Mouse (Mus musculus) spleen, postnatal 4 days (tissue): Measurements from ENCODE around the gene Plekha5.

Source experiments
- DNase-seq, 2 experiments: peaks; one replicate each; pipeline ENCODE4 v3.0.0; 2022; ENCODE audit warnings: low spot score in 2 of 2

Plekha5 gene

DNA sequence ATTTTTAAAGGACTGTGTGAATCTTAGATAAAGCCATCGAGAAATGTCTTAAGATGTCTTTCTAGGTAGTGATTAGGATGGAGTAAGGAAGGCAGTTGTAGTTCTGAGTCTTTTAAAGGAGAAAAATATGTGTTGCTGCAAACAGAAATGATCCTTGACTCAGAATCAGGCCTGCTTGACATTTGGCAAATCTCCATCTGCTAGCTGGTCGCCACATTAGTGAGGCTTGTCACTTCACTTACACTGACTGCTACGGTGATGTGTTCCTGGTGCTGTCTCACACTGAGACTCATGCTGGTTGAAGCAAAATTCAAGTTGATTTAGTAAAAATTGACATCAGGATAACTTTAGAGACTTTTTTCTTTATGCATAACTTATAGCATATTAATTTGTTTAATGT is 32.0 kb downstream of the Plekha5 start:
- no peak for DNase-seq

DNA sequence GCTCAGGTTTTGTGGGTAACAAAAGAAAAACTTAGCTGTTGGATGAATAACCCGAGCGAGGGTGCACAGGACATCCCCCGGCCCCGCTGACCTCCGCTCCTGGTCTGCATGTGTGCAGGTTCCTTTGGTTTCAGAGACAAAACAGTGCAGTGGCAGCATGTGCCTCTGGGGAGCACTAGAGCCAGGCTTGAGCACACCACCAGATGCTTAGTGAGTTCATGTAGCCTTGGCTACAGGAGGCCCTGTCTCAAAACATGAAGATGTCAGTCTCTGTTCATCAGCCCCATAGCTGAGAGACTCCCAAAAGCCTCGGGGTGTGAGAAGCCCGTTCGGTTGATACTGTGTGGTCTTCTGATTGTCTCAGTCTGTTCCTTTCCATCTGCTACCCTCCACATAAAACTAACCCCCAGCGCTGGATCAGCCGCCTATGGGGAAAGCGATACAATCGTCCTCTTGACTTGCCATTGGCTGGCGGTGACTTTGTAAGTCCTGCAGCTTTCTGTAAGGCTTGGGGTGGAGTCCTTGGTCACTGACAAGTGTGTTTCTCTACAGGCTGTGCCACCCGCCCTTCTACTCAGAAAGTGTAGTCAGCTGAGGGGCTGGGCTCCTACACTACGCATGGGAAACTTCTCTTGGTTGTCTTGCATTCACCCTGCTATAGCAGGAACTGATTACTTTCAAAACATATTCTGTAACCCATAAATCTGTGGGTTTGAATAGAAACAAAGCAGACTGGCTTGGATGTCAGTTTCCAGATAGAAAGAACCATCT is 32.7 kb downstream of the Plekha5 start:
- DNase-seq: no peak

DNA sequence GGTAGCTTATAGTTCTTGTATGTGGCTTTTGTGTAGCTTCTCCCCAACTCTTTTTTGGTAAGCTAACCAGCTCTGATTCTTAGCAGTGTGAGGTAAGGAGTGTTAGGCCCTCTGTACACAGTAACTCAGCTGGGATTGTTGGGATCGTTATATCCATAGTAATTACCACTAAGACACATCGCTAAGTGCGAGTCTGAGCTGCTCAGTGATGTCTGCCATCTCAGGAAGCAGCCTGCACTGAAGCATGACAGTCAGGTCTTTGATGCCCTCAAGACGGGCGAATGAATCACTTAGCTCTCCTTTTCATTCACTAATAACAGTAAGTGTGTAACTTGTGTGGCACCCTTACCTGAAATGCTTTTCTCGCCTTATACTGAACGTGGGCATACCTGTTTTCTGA is 36.5 kb downstream of the Plekha5 start:
- no peak for DNase-seq

GRCm38 (mm10) chr6:140464818-140465217 is 41.0 kb downstream of the Plekha5 start:
- DNase-seq: no peak

GRCm38 (mm10) chr6:140465946-140466646 is 42.2 kb downstream of the Plekha5 start:
- DNase-seq: no peak

DNA sequence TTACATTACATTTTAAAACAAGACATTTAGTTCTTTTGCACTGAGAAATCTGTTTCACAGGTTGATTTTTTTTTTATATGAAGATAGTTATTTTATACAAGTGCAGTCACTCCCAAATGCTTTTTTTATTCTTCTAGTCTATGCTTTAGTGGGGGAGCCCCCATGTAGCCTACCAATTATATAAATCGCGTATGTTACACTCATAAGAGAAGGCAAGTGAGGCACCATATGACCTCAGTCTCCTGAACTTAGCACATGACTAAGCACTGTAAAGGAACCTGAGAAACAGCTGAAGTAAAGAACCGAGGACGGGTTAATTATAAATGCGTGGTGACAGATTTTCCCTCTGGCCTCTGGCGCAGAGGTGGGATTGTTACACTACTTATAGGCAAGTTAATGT is 43.0 kb downstream of the Plekha5 start:
- no peak for DNase-seq

GRCm38 (mm10) chr6:140467851-140468250 is 44.0 kb downstream of the Plekha5 start:
- no peak for DNase-seq

DNA sequence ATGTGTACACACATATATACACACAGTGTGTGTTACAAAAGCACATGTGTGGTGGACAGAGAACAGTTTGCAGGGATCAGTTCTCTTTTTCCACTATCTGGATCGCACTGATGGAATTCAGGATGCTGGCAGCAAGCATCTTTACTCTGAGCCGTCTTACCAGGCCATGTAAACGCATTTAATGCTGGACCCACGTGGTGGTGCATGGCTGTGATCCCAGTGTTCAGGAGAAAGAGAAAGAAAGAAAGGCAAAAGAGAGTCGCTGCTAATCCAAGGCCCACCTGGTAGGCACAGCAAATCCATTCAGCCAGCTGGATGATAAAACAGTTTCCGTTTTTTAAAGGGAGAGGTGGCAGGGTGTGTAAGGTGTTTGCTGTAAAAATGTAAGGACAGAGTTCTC is 45.9 kb downstream of the Plekha5 start:
- no peak for DNase-seq

DNA sequence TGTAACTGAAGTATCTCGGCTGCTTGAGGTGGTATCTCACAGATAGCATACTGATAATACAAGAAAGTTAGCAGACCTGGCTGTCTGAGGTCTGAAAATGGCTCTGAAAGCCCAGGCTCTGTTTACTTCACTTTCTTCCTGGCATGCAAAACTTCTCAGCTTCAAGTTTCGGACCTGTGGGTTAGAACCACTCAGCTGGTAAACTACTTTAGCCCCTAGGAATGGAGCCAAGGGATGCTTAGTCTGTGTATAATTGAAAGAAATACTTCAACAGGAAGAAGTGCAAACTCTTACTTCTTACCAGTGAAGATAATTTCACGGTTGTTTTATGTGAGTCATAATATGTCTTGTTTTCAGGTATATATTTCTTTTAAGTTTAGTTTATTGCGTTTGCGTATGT is 47.9 kb downstream of the Plekha5 start:
- DNase-seq: no peak

GRCm38 (mm10) chr6:140472345-140472744 is 48.5 kb downstream of the Plekha5 start:
- peak in 1 of 2 experiments; percentile 70 for DNase-seq

- no peak for DNase-seq
These were observed 51.7 kb downstream of the Plekha5 start for GRCm38 (mm10) chr6:140475393-140476087.

GRCm38 (mm10) chr6:140476981-140477380 is 53.1 kb downstream of the Plekha5 start:
- DNase-seq: no peak

GRCm38 (mm10) chr6:140478031-140478430 is 54.2 kb downstream of the Plekha5 start:
- no peak for DNase-seq

GRCm38 (mm10) chr6:140478943-140479342 is 55.1 kb downstream of the Plekha5 start:
- DNase-seq: no peak

DNA sequence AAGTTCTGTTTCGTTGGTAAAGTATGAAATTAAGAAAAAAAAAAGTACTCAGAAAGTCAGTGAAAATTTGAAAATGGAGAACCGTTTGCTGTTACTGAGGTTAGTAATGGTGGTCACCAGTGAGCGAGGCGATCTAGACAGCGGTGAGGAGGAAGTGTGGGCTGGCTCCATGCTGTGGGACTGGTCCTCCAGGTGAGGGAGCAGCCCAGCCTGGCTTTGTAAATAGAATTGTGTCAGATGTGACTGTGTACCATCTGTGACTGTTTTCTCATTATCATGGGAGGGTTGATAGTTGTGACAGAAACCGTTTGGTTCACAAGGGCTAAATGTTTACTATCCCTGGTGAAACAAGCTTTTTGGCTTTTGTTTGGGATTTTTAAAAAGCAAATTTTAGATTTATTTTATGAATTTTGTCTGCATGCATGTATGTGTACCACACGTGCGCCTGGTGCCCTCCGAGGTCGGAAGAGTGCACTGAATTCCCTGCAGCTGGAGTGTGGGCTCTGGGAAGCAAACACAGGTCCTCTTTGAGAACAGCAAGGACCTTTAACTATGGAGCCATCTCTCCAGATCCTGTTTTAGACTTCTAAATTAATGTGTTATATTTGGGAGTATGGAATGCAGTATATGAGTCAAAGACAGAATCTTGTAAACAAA is 56.7 kb downstream of the Plekha5 start:
- no peak for DNase-seq

GRCm38 (mm10) chr6:140481701-140482460 is 58.0 kb downstream of the Plekha5 start:
- no peak for DNase-seq

DNA sequence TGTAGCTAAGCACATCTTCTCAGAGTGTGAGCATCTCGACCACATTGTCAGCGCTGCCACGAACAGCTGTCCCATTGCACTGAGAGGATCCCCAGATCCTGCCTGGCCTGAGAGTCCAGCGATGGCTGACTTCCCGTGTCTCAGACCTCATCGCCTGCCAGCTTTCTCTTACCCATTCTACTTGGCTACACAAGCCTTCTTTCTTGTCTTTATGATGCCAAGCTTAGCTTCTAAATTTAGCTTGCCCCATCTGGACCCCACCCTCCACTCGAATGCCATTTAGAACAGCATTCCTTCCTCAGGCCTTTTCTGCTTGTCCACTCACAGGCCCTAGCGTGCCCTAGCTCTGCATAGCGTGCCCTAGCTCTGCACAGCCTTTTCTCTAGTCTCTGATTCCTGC is 60.3 kb downstream of the Plekha5 start:
- DNase-seq: no peak

DNA sequence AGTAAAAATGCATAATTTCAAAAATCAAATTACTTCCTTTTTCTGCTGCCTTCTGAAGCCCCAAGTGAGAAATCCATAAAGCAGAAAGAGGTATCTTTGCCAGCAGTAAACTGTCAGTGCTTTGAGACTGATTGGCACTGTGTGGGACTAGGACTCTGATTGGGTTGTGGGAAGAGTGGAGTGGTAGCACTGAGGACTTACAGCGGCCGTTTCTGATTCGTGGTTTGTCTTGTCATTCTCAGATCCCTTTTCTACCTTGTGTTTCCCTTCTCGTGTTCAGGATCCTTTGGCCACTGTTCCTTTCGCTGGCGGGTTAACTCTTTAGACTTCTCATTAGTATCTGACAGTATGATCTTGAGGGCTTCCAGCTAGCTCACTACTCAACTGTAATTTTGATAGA is 61.8 kb downstream of the Plekha5 start:
- no peak for DNase-seq

DNA sequence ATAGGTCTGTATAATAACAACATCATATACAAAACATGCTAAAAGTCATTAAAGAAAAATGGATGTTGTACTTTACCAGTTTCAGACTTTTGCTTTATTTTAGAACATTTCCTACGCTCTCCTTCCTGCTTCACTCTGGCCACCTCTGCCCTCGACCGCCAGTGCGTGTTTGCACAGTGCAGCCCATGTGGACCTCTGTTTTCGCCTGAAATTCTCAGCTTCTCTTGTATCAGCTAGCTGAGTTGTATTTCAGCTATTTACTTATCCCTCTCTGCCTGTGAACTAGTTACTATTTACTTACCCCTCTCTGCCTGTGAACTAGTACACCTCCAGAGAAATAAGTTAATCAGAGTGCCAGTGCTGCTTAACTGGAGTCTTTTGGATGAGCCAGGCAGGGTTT is 62.8 kb downstream of the Plekha5 start:
- DNase-seq: no peak

DNA sequence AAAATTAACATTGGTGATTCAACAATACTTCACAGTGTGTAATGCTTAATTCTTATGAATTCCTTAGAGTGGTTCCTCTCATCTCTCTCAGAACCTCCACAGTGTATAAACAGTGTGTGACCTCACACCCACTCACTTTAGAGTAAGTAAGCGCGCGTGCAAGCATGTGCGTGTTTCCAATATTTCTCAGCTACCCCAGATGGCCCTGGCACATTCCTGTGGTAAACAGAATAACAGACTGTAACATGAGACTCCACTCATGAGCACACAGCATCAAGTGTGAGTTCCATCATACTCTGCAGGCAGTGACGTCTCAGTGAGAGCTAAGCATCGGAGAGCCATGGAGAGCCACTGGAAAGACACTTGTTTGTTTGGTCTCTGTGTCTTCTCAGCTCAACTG is 63.6 kb downstream of the Plekha5 start:
- DNase-seq: no peak

- DNase-seq: no peak
These were observed 64.8 kb downstream of the Plekha5 start for GRCm38 (mm10) chr6:140488673-140489072.
